Mouse (Mus musculus) intestine, embryonic 15.5 days (tissue): Measurements from ENCODE around the gene Tmem236. TPM values are rescaled to one million over a fixed set of nuclear protein-coding genes. Genes with fewer than 3 reads are reported as not detected.
"Not testable (repeated sequence)": the region's sequence is repeated elsewhere in the genome, so short reads cannot be mapped to it uniquely, and the experiment has no call there.

Experiments
- ATAC-seq: fragments of 200-750 bp; cut with Nextera tagmentation; 2 replicates; pipeline ENCODE4 v1.8.0; 2017; ENCODE audit warnings: moderate TSS enrichment, moderate library complexity
- H3K27ac ChIP-seq: fragments of 300-500 bp; sonication (generic); 2 replicates; pipeline ENCODE4 v1.5.1; 2015; ENCODE audit warnings: mild to moderate bottlenecking, inconsistent platforms
- H3K27me3 ChIP-seq: fragments of 300-500 bp; sonication (generic); replicated peaks from 2 replicates; pipeline ENCODE4 v1.6.1; 2015; ENCODE audit warnings: inconsistent platforms
- H3K36me3 ChIP-seq: fragments of 300-500 bp; sonication (generic); 2 replicates; pipeline ENCODE4 v1.6.1; 2015; ENCODE audit warnings: inconsistent platforms
- H3K4me1 ChIP-seq: fragments of 300-500 bp; sonication (generic); replicated peaks from 2 replicates; pipeline ENCODE4 v1.6.1; 2015; ENCODE audit warnings: inconsistent platforms
- H3K4me2 ChIP-seq: fragments of 300-500 bp; sonication (generic); replicated peaks from 2 replicates; pipeline ENCODE4 v1.6.1; 2015; ENCODE audit warnings: mild to moderate bottlenecking, inconsistent platforms
- H3K4me3 ChIP-seq: fragments of 300-500 bp; sonication (generic); replicated peaks from 2 replicates; pipeline ENCODE4 v1.5.1; 2015; ENCODE audit warnings: inconsistent platforms
- H3K9ac ChIP-seq: fragments of 300-500 bp; sonication (generic); 2 replicates; pipeline ENCODE4 v1.6.1; 2015; ENCODE audit warnings: inconsistent platforms
- H3K9me3 ChIP-seq: fragments of 300-500 bp; sonication (generic); 2 replicates; pipeline ENCODE4 v1.6.1; 2016; ENCODE audit warnings: inconsistent platforms
- WGBS: fragments of 180-500 bp; shearing (Covaris S2); methylation state at CpG from one replicate; pipeline ENCODE4 v1.1.7; 2015; 5-methylcytosine and 5-hydroxymethylcytosine counted together
- polyA plus RNA-seq: library from polyadenylated mRNA; unstranded; fragments of >200 nt; fragmentation: Nextera tagmentation; extraction: Ambion mirVana; gene quantifications from 2 replicates; pipeline ENCODE4 v1.2.1, GENCODE M21; 2015

Gene Tmem236
- polyA plus RNA-seq, 1 experiment from 2014 or later: 15.4 TPM

GRCm38 (mm10) chr2:14199621-14200020 lies 25.3 kb downstream of the Tmem236 start:
- WGBS: 31% methylated on average over 2 of the region's 2 CpGs
- H3K4me3 ChIP-seq: no peak overlapping the region
- no peak for ATAC-seq
- H3K9ac ChIP-seq: no peak overlapping the region
- no peak overlapping the region for H3K4me2 ChIP-seq
- no peaks in the 10 kb centered on the region for H3K4me1 ChIP-seq
- H3K27me3 ChIP-seq: no peaks in the 10 kb centered on the region
- H3K9me3 ChIP-seq: no peaks in the 10 kb centered on the region
- H3K36me3 ChIP-seq: no peaks in the 10 kb centered on the region
- H3K27ac ChIP-seq: no peak overlapping the region

- peak; percentile 72 for ATAC-seq
- not testable (repeated sequence) for H3K9ac ChIP-seq, H3K4me2 ChIP-seq, H3K4me3 ChIP-seq, H3K36me3 ChIP-seq, H3K4me1 ChIP-seq, H3K9me3 ChIP-seq, H3K27ac ChIP-seq, H3K27me3 ChIP-seq
- WGBS: 57% methylated on average over 1 of the region's 2 CpGs
These were observed 26.6 kb downstream of the Tmem236 start for GRCm38 (mm10) chr2:14200879-14201445.

GRCm38 (mm10) chr2:14204308-14204707 lies 30.0 kb downstream of the Tmem236 start:
- no peaks in the 10 kb centered on the region for H3K36me3 ChIP-seq
- H3K9me3 ChIP-seq: no peaks in the 10 kb centered on the region
- no peak overlapping the region for H3K4me3 ChIP-seq
- no peak overlapping the region for H3K4me2 ChIP-seq
- no peaks in the 10 kb centered on the region for H3K4me1 ChIP-seq
- H3K9ac ChIP-seq: no peak overlapping the region
- WGBS: 86% methylated on average over 1 of the region's 1 CpGs
- ATAC-seq: no peak
- H3K27ac ChIP-seq: no peak overlapping the region
- no peaks in the 10 kb centered on the region for H3K27me3 ChIP-seq

GRCm38 (mm10) chr2:14206798-14207197 lies 32.5 kb downstream of the Tmem236 start:
- Histone ChIP-seq H3K9me3 (no peaks in the 10 kb centered on the region), H3K9ac (no peak overlapping the region), H3K4me2 (no peak overlapping the region), H3K4me1 (no peaks in the 10 kb centered on the region), H3K27ac (no peak overlapping the region), H3K4me3 (no peak overlapping the region), H3K36me3 (no peaks in the 10 kb centered on the region), H3K27me3 (no peaks in the 10 kb centered on the region)
- no peak for ATAC-seq
- 73% methylated on average over 4 of the region's 4 CpGs for WGBS

- no peaks in the 10 kb centered on the region for H3K27me3 ChIP-seq
- H3K9ac ChIP-seq: no peak overlapping the region
- no peak overlapping the region for H3K27ac ChIP-seq
- no peak overlapping the region for H3K4me3 ChIP-seq
- H3K4me2 ChIP-seq: no peak overlapping the region
- no peaks in the 10 kb centered on the region for H3K36me3 ChIP-seq
- WGBS: 91% methylated on average over 1 of the region's 1 CpGs
- ATAC-seq: no peak
- H3K4me1 ChIP-seq: no peaks in the 10 kb centered on the region
- no peaks in the 10 kb centered on the region for H3K9me3 ChIP-seq
These were observed 36.4 kb downstream of the Tmem236 start for GRCm38 (mm10) chr2:14210731-14211130.

GRCm38 (mm10) chr2:14211606-14212005 lies 37.3 kb downstream of the Tmem236 start:
- H3K9ac ChIP-seq: no peak overlapping the region
- H3K4me2 ChIP-seq: no peak overlapping the region
- no peak overlapping the region for H3K27ac ChIP-seq
- H3K36me3 ChIP-seq: no peaks in the 10 kb centered on the region
- H3K4me1 ChIP-seq: no peaks in the 10 kb centered on the region
- no peaks in the 10 kb centered on the region for H3K9me3 ChIP-seq
- no peak overlapping the region for H3K4me3 ChIP-seq
- no peaks in the 10 kb centered on the region for H3K27me3 ChIP-seq
- peak; percentile 54; the same call in 1 of the 2 replicates for ATAC-seq

DNA sequence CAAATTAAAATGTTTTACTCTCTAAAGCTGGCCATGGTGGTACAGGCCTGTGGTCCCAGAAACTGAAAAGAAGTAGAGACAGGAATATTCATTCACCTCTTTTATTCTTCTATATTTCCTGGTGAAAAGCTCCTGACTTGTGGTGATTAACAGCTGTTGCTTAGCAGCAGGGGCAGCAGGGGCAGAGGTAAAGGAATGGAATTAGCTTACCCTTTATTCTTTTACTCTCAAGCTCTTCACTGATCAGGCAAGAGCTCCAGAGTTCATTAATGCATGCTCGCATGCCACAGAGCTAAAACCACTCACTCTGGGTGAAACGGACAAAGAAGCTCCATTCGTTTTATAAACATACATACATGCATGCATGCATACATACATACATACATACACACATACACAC lies 40.4 kb downstream of the Tmem236 start:
- Histone ChIP-seq H3K4me2 (no peak overlapping the region), H3K4me3 (no peak overlapping the region), H3K27me3 (no peaks in the 10 kb centered on the region), H3K4me1 (no peaks in the 10 kb centered on the region), H3K36me3 (no peaks in the 10 kb centered on the region), H3K27ac (no peak overlapping the region), H3K9me3 (no peaks in the 10 kb centered on the region), H3K9ac (no peak overlapping the region)
- ATAC-seq: 0 out of 2 replicates have a peak, but pooled peaks have one; percentile 27
- 67% methylated on average over 3 of the region's 3 CpGs for WGBS

GRCm38 (mm10) chr2:14216653-14217052 lies 42.3 kb downstream of the Tmem236 start:
- H3K4me1 ChIP-seq: no peaks in the 10 kb centered on the region
- H3K4me3 ChIP-seq: no peak overlapping the region
- H3K9ac ChIP-seq: no peak overlapping the region
- H3K36me3 ChIP-seq: no peaks in the 10 kb centered on the region
- H3K27me3 ChIP-seq: no peaks in the 10 kb centered on the region
- no peak overlapping the region for H3K27ac ChIP-seq
- ATAC-seq: peak; percentile 69
- 54% methylated on average over 3 of the region's 3 CpGs for WGBS
- no peaks in the 10 kb centered on the region for H3K9me3 ChIP-seq
- no peak overlapping the region for H3K4me2 ChIP-seq

DNA sequence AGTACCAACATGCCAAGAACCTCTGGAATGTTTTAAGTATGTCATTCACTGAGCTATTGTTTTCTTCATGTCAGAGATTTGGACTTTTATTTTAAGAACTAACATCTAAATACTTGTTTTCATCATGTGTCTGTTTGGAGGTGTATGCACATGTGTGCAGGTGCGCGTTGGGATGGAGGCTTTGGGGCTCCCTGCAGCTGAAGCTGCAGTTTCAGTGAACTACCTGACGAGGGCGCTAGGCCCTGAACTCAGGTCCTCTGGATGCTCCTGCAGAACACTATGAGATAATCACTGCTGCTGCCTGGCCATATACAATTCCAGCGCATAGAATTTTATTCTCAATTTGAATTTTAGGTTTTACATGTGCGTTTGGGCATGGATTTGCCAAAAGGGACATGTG lies 43.8 kb downstream of the Tmem236 start:
- H3K4me1 ChIP-seq: no peaks in the 10 kb centered on the region
- no peaks in the 10 kb centered on the region for H3K36me3 ChIP-seq
- no peaks in the 10 kb centered on the region for H3K27me3 ChIP-seq
- H3K4me3 ChIP-seq: no peak overlapping the region
- no peak overlapping the region for H3K9ac ChIP-seq
- no peak overlapping the region for H3K4me2 ChIP-seq
- no peak overlapping the region for H3K27ac ChIP-seq
- no peaks in the 10 kb centered on the region for H3K9me3 ChIP-seq
- ATAC-seq: no peak
- WGBS: 82% methylated on average over 6 of the region's 6 CpGs

- Histone ChIP-seq H3K27ac (no peak overlapping the region), H3K9ac (no peak overlapping the region), H3K4me2 (no peak overlapping the region), H3K9me3 (no peaks in the 10 kb centered on the region), H3K4me1 (no peaks in the 10 kb centered on the region; the same call in 1 of the 2 replicates), H3K36me3 (no peaks in the 10 kb centered on the region), H3K4me3 (no peak overlapping the region), H3K27me3 (no peaks in the 10 kb centered on the region)
- 73% methylated on average over 3 of the region's 4 CpGs for WGBS
- no peak for ATAC-seq
These were observed 50.1 kb downstream of the Tmem236 start for GRCm38 (mm10) chr2:14224387-14224786.

DNA sequence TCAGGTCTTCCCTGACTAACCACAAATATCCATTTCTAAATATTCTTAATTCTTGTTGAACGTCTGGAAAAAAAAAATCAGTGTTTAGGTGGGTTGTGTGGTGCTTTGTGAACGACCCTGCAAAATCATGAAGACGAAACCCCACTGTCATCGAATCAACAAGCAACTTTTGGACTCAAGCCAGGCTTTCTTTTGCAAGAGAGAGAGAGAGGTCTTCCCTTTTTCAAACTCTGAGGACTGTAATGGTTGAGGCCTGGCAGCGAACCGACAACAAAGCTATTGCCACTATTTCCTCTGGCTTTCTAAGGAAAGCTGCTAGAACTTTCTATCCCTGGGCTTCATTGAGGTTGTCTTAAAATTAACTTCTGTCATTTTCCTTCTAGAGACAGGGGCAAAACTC lies 54.2 kb downstream of the Tmem236 start:
- Histone ChIP-seq H3K4me3 (no peak overlapping the region), H3K9me3 (no peaks in the 10 kb centered on the region), H3K9ac (no peak overlapping the region), H3K27ac (0 out of 2 replicates have a peak overlapping the region, but pooled peaks have one; percentile 9), H3K4me1 (no peaks in the 10 kb centered on the region; the same call in 1 of the 2 replicates), H3K36me3 (no peaks in the 10 kb centered on the region), H3K27me3 (no peaks in the 10 kb centered on the region), H3K4me2 (no peak overlapping the region)
- ATAC-seq: no peak
- WGBS: 63% methylated on average over 6 of the region's 6 CpGs

GRCm38 (mm10) chr2:14229149-14229548 lies 54.8 kb downstream of the Tmem236 start, which contains the start of gene Mrc1:
Gene Mrc1 (plus strand): TSS chr2:14229392.
- Histone ChIP-seq H3K4me1 (no peaks in the 10 kb centered on the region; the same call in 1 of the 2 replicates), H3K4me3 (no peak within 1 kb of the TSS), H3K27me3 (no peaks in the 10 kb centered on the region), H3K9me3 (no peaks in the 10 kb centered on the region), H3K9ac (no peak within 1 kb of the TSS), H3K27ac (0 out of 2 replicates have a peak within 1 kb of the TSS, but pooled peaks have one; percentile 9), H3K36me3 (no peaks in the 10 kb centered on the region), H3K4me2 (no peak within 1 kb of the TSS)
- 48% methylated on average over 3 of the region's 3 CpGs for WGBS
- no peak for ATAC-seq

DNA sequence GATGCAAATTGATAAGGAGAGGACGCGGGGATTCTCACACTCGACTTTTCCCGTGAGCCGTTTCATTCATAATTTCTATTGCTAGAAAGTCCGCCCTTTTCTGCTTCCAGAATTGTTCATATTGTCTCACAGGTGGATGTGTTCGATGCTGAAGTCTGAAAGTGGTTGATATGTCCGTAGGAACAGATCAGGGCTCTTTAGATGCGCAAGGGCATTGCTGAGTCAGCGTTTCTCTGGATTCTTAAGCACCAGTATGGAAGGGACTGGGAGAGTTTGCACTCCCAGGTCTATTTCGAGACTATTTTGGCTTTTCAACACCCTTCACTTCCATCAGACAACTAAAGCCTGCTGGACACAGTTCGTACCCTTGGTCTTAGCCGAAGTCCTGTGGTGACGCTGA lies 55.7 kb downstream of the Tmem236 start:
- no peak for ATAC-seq

More for the DNA sequence above, 55.7 kb downstream of the Tmem236 start:
- Histone ChIP-seq H3K27me3 (no peaks in the 10 kb centered on the region), H3K9me3 (no peaks in the 10 kb centered on the region), H3K36me3 (no peaks in the 10 kb centered on the region), H3K4me3 (no peak overlapping the region), H3K9ac (no peak overlapping the region), H3K4me2 (no peak overlapping the region), H3K4me1 (no peaks in the 10 kb centered on the region; the same call in 1 of the 2 replicates), H3K27ac (no peak overlapping the region)
- 92% methylated on average over 14 of the region's 14 CpGs for WGBS
